Mouse (Mus musculus) limb, embryonic 14.5 days (tissue): ENCODE data around the gene Eif4h. TPM values are rescaled to one million over a fixed set of nuclear protein-coding genes. Genes with fewer than 3 reads are reported as not detected.
A peak's percentile ranks its signal among the peaks of the same experiment; 100 is the strongest.

ENCODE experiments used
- ATAC-seq: fragments of 200-750 bp; cut with Nextera tagmentation; 2 replicates; pipeline ENCODE4 v1.8.0; 2017; ENCODE audit warnings: low read depth, moderate number of reproducible peaks, moderate TSS enrichment; ENCODE audit not compliant: low FRiP score
- DNase-seq: peaks from one replicate; pipeline ENCODE4 v3.0.0-alpha.2; 2015; ENCODE audit warnings: low spot score
- H3K27ac ChIP-seq: fragments of 300-500 bp; sonication (generic); replicated peaks from 2 replicates; pipeline ENCODE4 v1.5.1; 2014; ENCODE audit warnings: low read depth, mild to moderate bottlenecking, low read length, moderate library complexity, mixed read lengths
- H3K27me3 ChIP-seq: fragments of 300-500 bp; sonication (generic); 2 replicates; pipeline ENCODE4 v1.6.1; 2014; ENCODE audit warnings: low read length, mixed read lengths; ENCODE audit not compliant: control insufficient read depth, insufficient read depth
- H3K36me3 ChIP-seq: fragments of 300-500 bp; sonication (generic); 2 replicates; pipeline ENCODE4 v1.6.1; 2014; ENCODE audit warnings: mild to moderate bottlenecking, low read length, moderate library complexity, mixed read lengths; ENCODE audit not compliant: control insufficient read depth, insufficient read depth
- H3K4me1 ChIP-seq: fragments of 300-500 bp; sonication (generic); 2 replicates; pipeline ENCODE4 v1.6.1; 2014; ENCODE audit warnings: antibody characterized with exemption, low read length, mixed read lengths; ENCODE audit not compliant: control insufficient read depth, insufficient read depth
- H3K4me2 ChIP-seq: fragments of 300-500 bp; sonication (generic); replicated peaks from 2 replicates; pipeline ENCODE4 v1.6.1; 2014; ENCODE audit warnings: low read depth, mild to moderate bottlenecking, low read length, moderate library complexity; ENCODE audit not compliant: severe bottlenecking
- H3K4me3 ChIP-seq: fragments of 300-500 bp; sonication (generic); replicated peaks from 2 replicates; pipeline ENCODE4 v1.5.1; 2014; ENCODE audit warnings: low read length
- H3K9ac ChIP-seq: fragments of 300-500 bp; sonication (generic); 2 replicates; pipeline ENCODE4 v1.6.1; 2014; ENCODE audit warnings: mild to moderate bottlenecking, low read depth, low read length, moderate library complexity; ENCODE audit not compliant: severe bottlenecking
- H3K9me3 ChIP-seq: fragments of 300-500 bp; sonication (generic); 2 replicates; pipeline ENCODE4 v1.6.1; 2016; ENCODE audit warnings: low read length; ENCODE audit not compliant: control insufficient read depth
- POLR2A ChIP-seq: fragments of 200-500 bp; IDR thresholded peaks from 2 replicates; pipeline ENCODE4 v1.8.0; 2012; ENCODE audit warnings: inconsistent platforms, mild to moderate bottlenecking, moderate library complexity, borderline replicate concordance; ENCODE audit not compliant: insufficient read depth, insufficient read length; ENCODE audit errors: extremely low read depth
- WGBS: fragments of 180-500 bp; shearing (Covaris S2); extraction: QIAGEN DNeasy Blood & Tissue Kit; methylation state at CpG from one replicate; pipeline ENCODE4 v1.1.7; 2014; 5-methylcytosine and 5-hydroxymethylcytosine counted together
- polyA plus RNA-seq, 2 experiments: library from polyadenylated mRNA; depleted of rRNA in 1 of 2; stranded (reverse) in 1 of 2; unstranded in 1 of 2; fragments of >200 nt; fragmentation: Nextera tagmentation in 1 of 2; extraction: Ambion mirVana in 1 of 2; gene quantifications; 2 replicates each; pipeline versions ENCODE4 v1.2.1 to v1.2.3; 2012 to 2014

The Eif4h gene
- polyA plus RNA-seq, 2 experiments, result 342 to 424 TPM

DNA sequence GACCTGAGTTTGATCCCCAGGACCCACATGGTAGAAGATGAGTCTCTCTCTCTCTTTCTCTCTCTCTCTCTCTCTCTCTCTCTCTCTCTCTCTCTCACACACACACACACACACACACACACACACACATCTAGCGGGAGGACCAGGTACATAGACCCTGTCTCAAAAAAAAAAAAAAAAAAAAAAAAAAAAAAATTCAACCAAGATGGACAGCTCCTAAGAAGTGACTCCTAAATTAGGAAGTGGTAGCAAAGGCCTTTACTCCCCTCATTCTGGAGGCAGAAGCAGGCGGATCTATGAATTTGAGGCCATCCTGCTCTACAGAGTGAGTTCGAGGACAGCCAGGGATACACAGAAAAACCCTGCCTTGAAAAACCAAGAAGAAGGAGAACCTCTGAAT lies 1.1 kb upstream of the Eif4h start:
- DNase-seq (no peak), ATAC-seq (no peak)
- Histone ChIP-seq H3K4me2 (no peak overlapping the region), H3K9ac (no peak overlapping the region), H3K4me3 (no peak overlapping the region), H3K27me3 (no peaks in the 10 kb centered on the region), H3K36me3 (peaks cover 13% of the 10 kb centered on the region), H3K4me1 (peaks cover 14% of the 10 kb centered on the region), H3K9me3 (no peaks in the 10 kb centered on the region), H3K27ac (no peak overlapping the region)
- no peak for TF ChIP-seq POLR2A
- 85% methylated on average over 3 of the region's 3 CpGs for WGBS

DNA sequence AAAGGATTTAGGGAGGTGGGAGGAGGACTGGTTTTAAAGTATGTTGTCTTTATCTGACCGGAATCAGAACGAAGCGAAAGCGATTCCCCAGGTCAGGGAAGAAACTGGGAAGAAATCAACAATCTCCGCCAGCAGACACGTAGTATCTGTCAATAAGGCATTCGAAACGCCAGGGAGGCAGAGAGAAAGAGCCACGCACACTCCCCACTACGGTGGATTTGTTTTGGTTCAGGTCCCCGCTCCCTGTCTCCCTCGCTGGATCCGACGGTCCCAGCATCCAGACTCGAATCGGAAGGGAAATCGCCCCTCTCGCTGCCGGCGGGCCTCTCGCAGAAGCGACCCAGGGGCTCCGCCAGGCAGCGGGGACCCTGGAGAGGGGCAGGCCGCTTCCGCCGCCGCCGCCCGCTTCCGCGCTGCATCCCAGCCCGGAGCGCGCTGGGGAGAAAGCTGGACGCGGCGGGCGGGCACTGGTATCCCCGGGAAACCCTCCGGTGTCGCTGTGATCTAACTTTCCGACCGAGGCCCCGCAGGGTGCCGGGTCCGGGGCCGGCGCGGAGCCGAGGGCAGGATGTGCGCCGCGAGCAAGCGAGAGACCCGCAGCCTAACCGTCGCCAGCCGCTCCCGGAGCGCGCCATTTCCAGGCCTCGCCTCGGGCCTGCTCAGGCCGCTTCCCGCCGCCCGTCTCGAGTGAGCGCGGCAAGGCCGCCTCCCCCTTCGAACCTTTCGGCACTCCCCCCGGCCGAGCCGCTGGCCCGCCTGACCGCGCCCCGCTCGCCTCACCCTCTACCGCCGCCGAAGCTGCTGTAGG lies 625 bp downstream of the Eif4h start:
- Histone ChIP-seq H3K27ac (peak overlapping the region; percentile 93), H3K4me1 (peaks cover 14% of the 10 kb centered on the region), H3K36me3 (peaks cover 26% of the 10 kb centered on the region), H3K9ac (peak overlapping the region; percentile 99), H3K27me3 (no peaks in the 10 kb centered on the region), H3K9me3 (no peaks in the 10 kb centered on the region), H3K4me2 (peak overlapping the region; percentile 81), H3K4me3 (peak overlapping the region; percentile 99)
- ATAC-seq (peak; percentile 67), DNase-seq (no peak)
- TF ChIP-seq POLR2A, result no peak
- under 1% methylated on average over 60 of the region's 85 CpGs for WGBS

DNA sequence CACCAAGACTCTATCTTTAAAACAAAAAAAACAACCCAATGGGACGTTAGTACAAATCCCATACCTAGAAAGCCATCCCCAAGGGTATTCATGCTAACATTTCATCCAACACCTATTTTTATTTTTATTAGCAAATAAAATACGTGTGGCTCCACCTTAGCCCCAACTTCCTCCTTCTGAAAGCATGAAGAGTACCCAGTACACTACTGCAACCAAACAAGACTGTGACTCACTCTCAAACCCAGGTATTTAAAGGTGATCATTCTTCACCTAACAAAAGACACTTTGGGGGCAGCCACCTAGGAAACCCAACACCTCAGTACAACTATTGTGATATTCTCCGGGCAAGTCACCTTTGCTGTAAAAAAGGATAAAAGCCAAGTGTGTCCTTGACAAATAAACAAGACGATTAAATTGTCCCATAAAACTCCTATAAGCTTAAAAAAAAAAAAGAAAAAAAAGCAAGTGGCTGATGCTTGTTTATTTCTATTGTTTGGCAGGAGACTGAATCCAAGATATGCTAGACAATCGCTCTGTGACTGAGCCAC lies 1.4 kb downstream of the Eif4h start:
- Histone ChIP-seq H3K9me3 (no peaks in the 10 kb centered on the region), H3K4me2 (peak overlapping the region; percentile 81), H3K9ac (peak overlapping the region; percentile 99), H3K36me3 (peaks cover 26% of the 10 kb centered on the region), H3K4me1 (peaks cover 14% of the 10 kb centered on the region), H3K27ac (peak overlapping the region; percentile 93), H3K27me3 (no peaks in the 10 kb centered on the region), H3K4me3 (peak overlapping the region; percentile 99)
- DNase-seq, result no peak
- no peak for ATAC-seq
- 10% methylated on average over 5 of the region's 5 CpGs for WGBS
- no peak for TF ChIP-seq POLR2A

DNA sequence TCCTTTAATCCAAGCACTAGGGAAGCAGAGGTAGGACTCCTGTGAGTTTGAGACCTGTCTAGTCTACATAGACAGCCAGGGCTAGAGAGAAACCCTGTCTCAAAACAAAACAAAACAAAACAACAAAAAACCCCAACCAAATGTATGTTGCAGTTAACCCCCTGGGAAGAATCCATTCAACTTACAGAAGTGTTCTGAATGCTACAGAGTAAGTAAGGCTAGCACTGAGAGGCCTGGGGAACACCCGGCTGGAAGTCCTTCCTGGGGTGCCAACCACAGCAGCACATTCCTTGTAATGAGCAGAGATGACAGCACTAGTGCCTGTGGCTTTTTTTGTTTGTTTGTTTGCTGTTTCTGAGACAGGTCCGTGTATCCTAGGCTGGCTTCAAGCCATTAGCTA lies 6.4 kb downstream of the Eif4h start:
- H3K4me3 ChIP-seq, result no peak overlapping the region
- WGBS, result 97% methylated on average over 2 of the region's 2 CpGs

DNA sequence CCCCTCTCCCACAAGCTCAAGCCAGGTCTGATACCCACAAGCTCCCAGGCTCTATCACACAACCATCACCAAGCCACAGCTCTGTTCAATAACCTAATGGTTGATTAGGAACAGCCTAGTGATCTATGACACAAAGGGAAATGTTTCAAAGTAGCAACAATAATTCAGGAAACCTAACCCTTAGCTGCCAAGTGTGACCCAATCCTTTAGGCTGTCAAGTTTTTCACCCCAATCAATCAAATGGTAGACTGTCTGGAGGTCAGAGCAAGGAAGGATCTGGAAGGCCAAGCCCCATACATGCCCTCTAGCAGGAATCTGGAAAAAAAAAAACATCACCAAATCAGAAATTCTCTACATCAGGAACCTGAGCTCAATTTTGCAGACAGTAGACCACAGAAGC lies 8.5 kb downstream of the Eif4h start:
- H3K4me2 ChIP-seq, result no peak overlapping the region
- H3K36me3 ChIP-seq, result peaks cover 73% of the 10 kb centered on the region
- H3K4me3 ChIP-seq, result no peak overlapping the region
- DNase-seq (no peak), ATAC-seq (no peak)
- no peaks in the 10 kb centered on the region for H3K27me3 ChIP-seq
- no peaks in the 10 kb centered on the region for H3K4me1 ChIP-seq
- H3K9ac ChIP-seq, result no peak overlapping the region
- H3K27ac ChIP-seq, result no peak overlapping the region
- no peaks in the 10 kb centered on the region for H3K9me3 ChIP-seq
- no peak for TF ChIP-seq POLR2A

More for the DNA sequence above, 6.4 kb downstream of the Eif4h start:
- ATAC-seq (no peak), DNase-seq (no peak)
- Histone ChIP-seq H3K27me3 (no peaks in the 10 kb centered on the region), H3K9ac (no peak overlapping the region), H3K4me1 (peaks cover 6% of the 10 kb centered on the region), H3K9me3 (no peaks in the 10 kb centered on the region), H3K4me2 (no peak overlapping the region), H3K27ac (no peak overlapping the region), H3K36me3 (peaks cover 61% of the 10 kb centered on the region)
- TF ChIP-seq POLR2A, result no peak
